Comparison of ENCODE assay signal across 23 mouse cellular contexts in the genomic region with DNA sequence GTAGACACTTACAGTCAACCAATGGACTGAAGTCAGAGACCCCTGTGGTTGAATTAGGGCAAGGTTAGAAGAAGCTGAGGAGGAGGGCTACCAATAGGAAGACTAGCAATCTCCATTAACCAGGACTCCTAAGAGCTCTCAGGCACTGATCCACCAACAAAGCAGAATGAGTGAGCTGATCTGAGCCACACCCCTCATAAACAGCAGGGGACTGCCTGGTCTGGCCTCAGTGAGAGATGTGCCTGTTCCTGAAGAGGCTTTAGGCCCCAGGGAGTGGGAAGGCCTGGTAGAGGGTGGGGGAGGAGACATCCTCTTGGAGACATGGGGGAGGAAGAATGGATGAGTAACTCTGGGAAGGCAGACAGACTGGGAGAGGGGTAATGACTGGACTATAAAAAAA.
"Had no signal": no experiment of that assay in that cellular context is flagged by ENCODE, and none has a peak within 500 bp of the region (broad histone marks: within the 10 kb centered on the region; RNA-seq: fewer than 3 reads in every experiment).

No protein-coding gene starts in this region.

- H3K4me2 ChIP-seq: limb, embryonic 12.5 days; limb, embryonic 15.5 days; liver, embryonic 11.5 days; lung, embryonic 15.5 days; midbrain, embryonic 13.5 days; stomach, embryonic 15.5 days had no signal

- DNase-seq: kidney, adult 9 months; kidney, postnatal 14 days; kidney, postnatal 4 days; left cerebral cortex, postnatal 4 days; liver, postnatal 0 days; lung, postnatal 10 days; lung, postnatal 36 days; right cerebral cortex, adult 18-20 months; right cerebral cortex, postnatal 14 days; spleen, adult 18-20 months; thymus, adult 2 months; thymus, postnatal 25 days had no signal

- H3K36me3 ChIP-seq: limb, embryonic 12.5 days; limb, embryonic 15.5 days; lung, embryonic 15.5 days; midbrain, embryonic 10.5 days; midbrain, embryonic 13.5 days; stomach, embryonic 15.5 days had no signal

- H3K9me3 ChIP-seq: limb, embryonic 12.5 days; limb, embryonic 15.5 days; lung, embryonic 15.5 days; megakaryocyte, embryonic 14.5 days; midbrain, embryonic 10.5 days; midbrain, embryonic 13.5 days; stomach, embryonic 15.5 days had no signal

- H3K4me3 ChIP-seq: limb, embryonic 12.5 days; limb, embryonic 15.5 days; lung, embryonic 15.5 days; megakaryocyte, embryonic 14.5 days; midbrain, embryonic 10.5 days; midbrain, embryonic 13.5 days; myocyte; stomach, embryonic 15.5 days had no signal

- H3K9ac ChIP-seq: limb, embryonic 12.5 days; limb, embryonic 15.5 days; liver, embryonic 14.5 days; liver, postnatal 0 days; lung, embryonic 15.5 days; midbrain, embryonic 13.5 days; stomach, embryonic 15.5 days had no signal

- ATAC-seq: liver, postnatal 0 days; midbrain, embryonic 13.5 days; midbrain, embryonic 16.5 days had no signal

- H3K4me1 ChIP-seq: limb, embryonic 12.5 days; limb, embryonic 15.5 days; lung, embryonic 15.5 days; megakaryocyte, embryonic 14.5 days; midbrain, embryonic 13.5 days; stomach, embryonic 15.5 days had no signal

- H3K27ac ChIP-seq: limb, embryonic 12.5 days; limb, embryonic 15.5 days; liver, embryonic 14.5 days; lung, embryonic 15.5 days; midbrain, embryonic 10.5 days; midbrain, embryonic 13.5 days; stomach, embryonic 15.5 days had no signal

- H3K27me3 ChIP-seq: limb, embryonic 12.5 days; limb, embryonic 15.5 days; lung, embryonic 15.5 days; megakaryocyte, embryonic 14.5 days; midbrain, embryonic 13.5 days; stomach, embryonic 15.5 days had no signal
